Mouse (Mus musculus): ENCODE data around the gene Npas4. TPM values are rescaled to one million over a fixed set of nuclear protein-coding genes. Genes with fewer than 3 reads are reported as not detected.

Gene Npas4
- total RNA-seq, 2 experiments from 2014 or later, result 10.7 to 11.3 TPM

Other genes with a start within 250 kb of the Npas4 start
- 10 to 100 TPM; 13.6 to 14.3 TPM for gene Rbm4b, start 233.8 kb downstream of the Npas4 start, total RNA-seq (2021)
- 10 to 100 TPM; 63.5 to 65.8 TPM for gene Rbm4, start 196.4 kb downstream of the Npas4 start, total RNA-seq (2021)
- gene Gm21992, start 178.7 kb downstream of the Npas4 start, total RNA-seq (2021), result 10 to 100 TPM; 12.9 to 19.3 TPM
- 10 to 100 TPM; 49.3 to 52.6 TPM for gene Rbm14, start 178.7 kb downstream of the Npas4 start, total RNA-seq (2021)
- 10 to 100 TPM; 33.5 to 33.7 TPM for gene Ccs, start 151.0 kb downstream of the Npas4 start, total RNA-seq (2021)
- 1 to 10 TPM; 2.1 to 2.2 TPM for gene Ccdc87, start 150.9 kb downstream of the Npas4 start, total RNA-seq (2021)
- 100 to 1,000 TPM; 115 to 120 TPM for gene Ctsf, start 135.2 kb downstream of the Npas4 start, total RNA-seq (2021)
- 1 to 10 TPM; 2.8 to 3.0 TPM for gene Actn3, start 112.4 kb downstream of the Npas4 start, total RNA-seq (2021)
- 10 to 100 TPM; 27.7 to 29.0 TPM for gene Zdhhc24, start 111.6 kb downstream of the Npas4 start, total RNA-seq (2021)
- 10 to 100 TPM; 46.5 to 47.2 TPM for gene Bbs1, start 83.7 kb downstream of the Npas4 start, total RNA-seq (2021)
- gene Dpp3, start 62.0 kb downstream of the Npas4 start, total RNA-seq (2021), result 10 to 100 TPM; 56.2 to 60.4 TPM
- 10 to 100 TPM; 15.9 to 17.2 TPM for gene Peli3, start 47.2 kb downstream of the Npas4 start, total RNA-seq (2021)
- 10 to 100 TPM; 60.2 to 61.9 TPM for gene Mrpl11, start 28.2 kb downstream of the Npas4 start, total RNA-seq (2021)
- 10 to 100 TPM; 17.2 to 21.6 TPM for gene Slc29a2, start 33.5 kb upstream of the Npas4 start, total RNA-seq (2021)
- gene B4gat1, start 48.5 kb upstream of the Npas4 start, total RNA-seq (2021), result 100 to 1,000 TPM; 148 to 151 TPM
- gene AC124502.3, start 48.6 kb upstream of the Npas4 start, total RNA-seq (2021), result 1 to 10 TPM; 4.8 to 6.2 TPM
- 10 to 100 TPM; 14.7 to 15.1 TPM for gene Brms1, start 51.0 kb upstream of the Npas4 start, total RNA-seq (2021)
- gene Rin1, start 60.2 kb upstream of the Npas4 start, total RNA-seq (2021), result 10 to 100 TPM; 59.6 to 66.7 TPM
- 1 to 10 TPM; 9.0 to 9.4 TPM for gene Cd248, start 77.8 kb upstream of the Npas4 start, total RNA-seq (2021)
- gene Tmem151a, start 95.2 kb upstream of the Npas4 start, total RNA-seq (2021), result 100 to 1,000 TPM; 164 to 171 TPM
- 10 to 100 TPM; 24.2 to 27.5 TPM for gene Yif1a, start 98.2 kb upstream of the Npas4 start, total RNA-seq (2021)
- 100 to 1,000 TPM; 325 to 352 TPM for gene Cnih2, start 108.2 kb upstream of the Npas4 start, total RNA-seq (2021)
- 100 to 1,000 TPM; 176 to 184 TPM for gene Rab1b, start 116.8 kb upstream of the Npas4 start, total RNA-seq (2021)
- 100 to 1,000 TPM; 220 to 226 TPM for gene Klc2, start 128.2 kb upstream of the Npas4 start, total RNA-seq (2021)

Measured in left cerebral cortex, postnatal 14 days (tissue).